In the genomic region with DNA sequence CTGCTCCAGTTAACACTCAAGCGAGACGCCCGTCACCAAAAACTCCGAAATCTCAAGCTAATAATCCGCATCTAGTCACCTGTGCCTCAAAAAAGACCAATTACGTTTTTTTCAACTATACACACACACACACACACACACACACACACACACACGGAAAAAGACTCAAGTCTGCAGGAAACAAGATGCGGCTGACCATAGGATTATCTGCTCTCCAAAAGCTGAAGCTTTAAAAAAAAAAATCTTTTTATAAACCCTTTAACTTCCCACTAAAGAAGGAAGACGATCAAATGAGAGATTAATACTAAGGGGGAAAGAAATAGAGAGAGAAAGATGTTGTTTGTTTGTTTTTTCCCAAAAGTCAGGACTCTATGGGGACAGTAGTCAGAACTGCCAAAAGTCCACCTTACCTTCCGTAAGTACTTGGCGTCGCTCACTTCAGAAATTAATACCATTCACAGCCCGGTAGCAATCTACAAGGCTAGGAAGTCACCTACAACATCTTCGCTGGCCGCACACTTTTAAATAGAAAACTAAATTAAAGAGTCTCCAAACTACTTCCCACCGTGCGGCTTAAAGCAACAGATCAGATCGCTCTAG, we compare ENCODE assay signal across 8 mouse cellular contexts. TPM values are rescaled to one million over a fixed set of nuclear protein-coding genes. Genes with fewer than 3 reads are reported as not detected.
DNase-seq lines count a peak whose midpoint lies in the region; ATAC-seq lines count a peak whose summit lies in the region.

No protein-coding gene starts in this region.

- peaks cover 59% of the 10 kb centered on the region for H3K79me2 ChIP-seq in macrophage (ENCODE audit: inconsistent target)

- H3K27me3 ChIP-seq in heart, embryonic 16.5 days (ENCODE audit: control insufficient read depth, insufficient read depth, low read length) = peaks cover 9% of the 10 kb centered on the region
- H3K27me3 ChIP-seq in forebrain, embryonic 16.5 days (replicated peaks; ENCODE audit: control insufficient read depth, insufficient read depth, low read length) = peaks cover 28% of the 10 kb centered on the region

- H3K4me3 ChIP-seq in heart, embryonic 16.5 days (ENCODE audit: low read length) = peak overlapping the region; percentile 57
- peak overlapping the region; percentile 45 for H3K4me3 ChIP-seq in forebrain, embryonic 16.5 days (replicated peaks; ENCODE audit: low read length)
- peak overlapping the region; percentile 91 for H3K4me3 ChIP-seq in macrophage (ENCODE audit: inconsistent target)

- H3K4me2 ChIP-seq in heart, embryonic 16.5 days (ENCODE audit: low read depth, low read length) = peak overlapping the region; percentile 76
- H3K4me2 ChIP-seq in forebrain, embryonic 16.5 days (ENCODE audit: low read length) = peak overlapping the region; percentile 81

- ATAC-seq in heart, embryonic 16.5 days (replicated peaks; ENCODE audit: extremely low read depth, insufficient read depth, low FRiP score) = no peak
- no peak for ATAC-seq in forebrain, embryonic 16.5 days
- no peak for ATAC-seq in erythroid progenitor cell, adult 5-6 weeks (replicated peaks; ENCODE audit: low FRiP score, poor library complexity, severe bottlenecking)

- peaks cover 3% of the 10 kb centered on the region; the same call in 1 of the 2 replicates for H3K4me1 ChIP-seq in heart, embryonic 16.5 days (ENCODE audit: control insufficient read depth, insufficient read depth, low read length)
- H3K4me1 ChIP-seq in forebrain, embryonic 16.5 days (replicated peaks; ENCODE audit: control insufficient read depth, insufficient read depth, low read length) = peaks cover 15% of the 10 kb centered on the region

- H3K27ac ChIP-seq in heart, embryonic 16.5 days (ENCODE audit: low read length) = peak overlapping the region; percentile 12; the same call in 1 of the 2 replicates
- H3K27ac ChIP-seq in forebrain, embryonic 16.5 days (ENCODE audit: low read length) = no peak overlapping the region
- peak overlapping the region; percentile 95 for H3K27ac ChIP-seq in macrophage

- DNase-seq in heart, adult 8-10 months (ENCODE audit: low spot score) = no peak
- peak; percentile 49 for DNase-seq in Muller cell, postnatal 12 days (ENCODE audit: inconsistent ontology term)
- no peak for DNase-seq in cerebellum, postnatal 10 days
- DNase-seq in gastrocnemius, postnatal 25 days = no peak

- 4% methylated on average over 18 of the region's 18 CpGs for WGBS in heart, embryonic 16.5 days
- WGBS in forebrain, embryonic 16.5 days = 3% methylated on average over 18 of the region's 18 CpGs
- WGBS in macrophage (ENCODE audit: missing documents) = 3% methylated on average over 15 of the region's 18 CpGs

- H3K36me3 ChIP-seq in heart, embryonic 16.5 days (ENCODE audit: control insufficient read depth, insufficient read depth) = no peaks in the 10 kb centered on the region
- H3K36me3 ChIP-seq in forebrain, embryonic 16.5 days (ENCODE audit: control insufficient read depth, insufficient read depth) = no peaks in the 10 kb centered on the region
- H3K36me3 ChIP-seq in macrophage (ENCODE audit: inconsistent target) = peaks cover 5% of the 10 kb centered on the region; the same call in 1 of the 2 replicates

- peak overlapping the region; percentile 63 for H3K9ac ChIP-seq in heart, embryonic 16.5 days (ENCODE audit: low read length)
- H3K9ac ChIP-seq in forebrain, embryonic 16.5 days (replicated peaks; ENCODE audit: low read depth, low read length) = peak overlapping the region; percentile 52

- no peaks in the 10 kb centered on the region for H3K9me3 ChIP-seq in heart, embryonic 16.5 days (replicated peaks; ENCODE audit: control insufficient read depth, low read length)
- no peaks in the 10 kb centered on the region for H3K9me3 ChIP-seq in forebrain, embryonic 16.5 days (ENCODE audit: control insufficient read depth, low read length)

RNA-seq across cellular contexts. Expression of gene Rbm47, which starts 22.7 kb away (rescaled TPM):
- polyA plus RNA-seq in heart, embryonic 16.5 days (2015; fragmentation: Nextera tagmentation; extraction: Ambion mirVana) = 4.8 and 6.0 TPM in 2 replicates
- 1 to 10 TPM; 1.2 to 2.2 (median 1.5) TPM for total RNA-seq in heart, adult 8-10 months (2022)
- 2.0 and 3.0 TPM in 2 replicates for polyA plus RNA-seq in forebrain, embryonic 16.5 days (2015; fragmentation: Nextera tagmentation; extraction: Ambion mirVana)
- total RNA-seq in macrophage (2018; cell fraction: chromatin; rRNA removed) = 100 to 1,000 TPM; 212 to 432 (median 310) TPM
- total RNA-seq in macrophage (2018; cell fraction: cytosol; rRNA removed) = 100 to 1,000 TPM in 10 of 26 experiments, 10 to 100 TPM in 16; 76.7 to 169 (median 96.4) TPM
- total RNA-seq in macrophage (2018; cell fraction: nucleus; rRNA removed) = 100 to 1,000 TPM; 195 to 431 (median 259) TPM
- polyA plus RNA-seq in macrophage (2018) = 35.3 to 62.0 TPM (median 41.0 TPM) in 3 replicates
- 0.36 and 0.42 TPM in 2 replicates for total RNA-seq in erythroid progenitor cell, adult 5-6 weeks (2015; ENCODE audit: low replicate concordance)
- 0.39 and 4.7 TPM in 2 replicates for total RNA-seq in erythroid progenitor cell, adult 5-6 weeks (2017; ENCODE audit: low replicate concordance)
- total RNA-seq in gastrocnemius, postnatal 25 days (2021) = 1 to 10 TPM in 1 of 2 experiments, under 1 TPM in 1; 0.61 to 1.2 TPM
